Mouse (Mus musculus): Measurements from ENCODE around the gene Eif5. TPM values are rescaled to one million over a fixed set of nuclear protein-coding genes. Genes with fewer than 3 reads are reported as not detected.
A peak's percentile ranks its signal among the peaks of the same experiment; 100 is the strongest.
"Not testable (repeated sequence)": the region's sequence is repeated elsewhere in the genome, so short reads cannot be mapped to it uniquely, and the experiment has no call there.

Gene Eif5
- polyA plus RNA-seq, 2 experiments from 2014 or later = 76.9 to 116 TPM

- ATAC-seq = no peak
Observed at GRCm38 (mm10) chr12:111524883-111525282, 12.9 kb upstream of the Eif5 start.

GRCm38 (mm10) chr12:111527643-111528281 is 10.1 kb upstream of the Eif5 start:
- ATAC-seq = no peak

- ATAC-seq = no peak
Observed at GRCm38 (mm10) chr12:111529192-111529591, 8.6 kb upstream of the Eif5 start.

GRCm38 (mm10) chr12:111533096-111533794 is 4.6 kb upstream of the Eif5 start:
- no peak for ATAC-seq

- no peak for ATAC-seq
Observed at GRCm38 (mm10) chr12:111535281-111535680, 2.5 kb upstream of the Eif5 start.

- no peak for ATAC-seq
Observed at GRCm38 (mm10) chr12:111535762-111536161, 2.1 kb upstream of the Eif5 start.

- no peak for ATAC-seq
Observed at GRCm38 (mm10) chr12:111536746-111537145, 1.1 kb upstream of the Eif5 start.

GRCm38 (mm10) chr12:111537341-111537740 is 475 bp upstream of the Eif5 start:
- no peak for ATAC-seq

- ATAC-seq = peak; percentile 37
Observed at GRCm38 (mm10) chr12:111538292-111539040, 650 bp downstream of the Eif5 start.

GRCm38 (mm10) chr12:111539041-111539345 is 1.2 kb downstream of the Eif5 start:
- no peak for ATAC-seq

GRCm38 (mm10) chr12:111547070-111547469 is 9.3 kb downstream of the Eif5 start:
- ATAC-seq = no peak

GRCm38 (mm10) chr12:111548555-111549289 is 10.9 kb downstream of the Eif5 start:
- no peak for ATAC-seq

GRCm38 (mm10) chr12:111550679-111551078 is 12.9 kb downstream of the Eif5 start:
- no peak for ATAC-seq

GRCm38 (mm10) chr12:111552342-111552741 is 14.5 kb downstream of the Eif5 start:
- no peak for ATAC-seq

- ATAC-seq = no peak
Observed at GRCm38 (mm10) chr12:111555357-111555756, 17.5 kb downstream of the Eif5 start.

GRCm38 (mm10) chr12:111555893-111556292 is 18.1 kb downstream of the Eif5 start:
- ATAC-seq = not testable (repeated sequence)

GRCm38 (mm10) chr12:111557538-111557937 is 19.7 kb downstream of the Eif5 start:
- no peak for ATAC-seq

GRCm38 (mm10) chr12:111558655-111559054 is 20.8 kb downstream of the Eif5 start:
- no peak for ATAC-seq

GRCm38 (mm10) chr12:111559647-111560258 is 21.9 kb downstream of the Eif5 start:
- peak; percentile 93 for ATAC-seq

- no peak for ATAC-seq
Observed at GRCm38 (mm10) chr12:111560286-111560685, 22.5 kb downstream of the Eif5 start.

- no peak for ATAC-seq
Observed at GRCm38 (mm10) chr12:111562276-111562814, 24.5 kb downstream of the Eif5 start.

GRCm38 (mm10) chr12:111563076-111563629 is 25.3 kb downstream of the Eif5 start:
- no peak for ATAC-seq

All from CD4-positive, CD25-positive, alpha-beta regulatory T cell, adult 4 months (primary cell).